Mouse (Mus musculus) myocyte (in vitro differentiated cells): ENCODE measurements around the gene Catip. TPM values are rescaled to one million over a fixed set of nuclear protein-coding genes. Genes with fewer than 3 reads are reported as not detected.

Experiments used
- H3K27me3 ChIP-seq: one replicate; pipeline ENCODE4 v1.6.1; 2011; ENCODE audit not compliant: control insufficient read depth, insufficient read depth, insufficient read length
- H3K36me3 ChIP-seq: one replicate; pipeline ENCODE4 v1.6.1; 2011; ENCODE audit not compliant: control insufficient read depth, insufficient read depth
- H3K4me2 ChIP-seq: one replicate; pipeline ENCODE4 v1.6.1; 2011; ENCODE audit warnings: low read depth, control low read depth
- H3K4me3 ChIP-seq: one replicate; pipeline ENCODE4 v1.5.1; 2011; ENCODE audit warnings: mild to moderate bottlenecking, control low read depth, moderate library complexity
- H3K79me2 ChIP-seq: one replicate; pipeline ENCODE4 v1.6.1; 2011; ENCODE audit not compliant: control insufficient read depth, insufficient read depth
- H3ac ChIP-seq: one replicate; pipeline ENCODE4 v1.6.1; 2011; ENCODE audit not compliant: control insufficient read depth, insufficient read length
- CEBPB ChIP-seq: IDR thresholded peaks from 2 replicates; pipeline ENCODE4 v1.6.1; 2011; ENCODE audit warnings: mild to moderate bottlenecking, moderate library complexity; ENCODE audit not compliant: poor library complexity, insufficient read depth, severe bottlenecking
- E2F4 ChIP-seq: IDR thresholded peaks from one replicate; pipeline ENCODE4 v1.6.1; 2011; ENCODE audit warnings: mild to moderate bottlenecking, control low read depth, moderate library complexity; ENCODE audit not compliant: insufficient read depth
- MAX ChIP-seq: IDR thresholded peaks from one replicate; pipeline ENCODE4 v1.6.1; 2011; ENCODE audit warnings: low read depth, mild to moderate bottlenecking, control low read depth
- MYOD1 ChIP-seq, 3 experiments: IDR thresholded peaks; one replicate each; pipeline ENCODE4 v1.6.1; 2011; ENCODE audit warnings: control low read depth in 2 of 3, low read depth in 2 of 3, mild to moderate bottlenecking in 2 of 3, moderate library complexity in 1 of 3; ENCODE audit not compliant: insufficient read length in 2 of 3, control insufficient read depth in 1 of 3
- MYOG ChIP-seq, 3 experiments: IDR thresholded peaks; one replicate each; pipeline ENCODE4 v1.6.1; 2011; ENCODE audit warnings: control low read depth in 2 of 3, low read depth in 2 of 3, mild to moderate bottlenecking in 2 of 3; ENCODE audit not compliant: insufficient read length in 2 of 3, control insufficient read depth in 1 of 3, insufficient read depth in 1 of 3
- POLR2A ChIP-seq: IDR thresholded peaks from one replicate; pipeline ENCODE4 v1.6.1; 2011; ENCODE audit warnings: low read depth, mild to moderate bottlenecking, control low read depth, moderate library complexity; ENCODE audit not compliant: insufficient read length
- POLR2AphosphoS2 ChIP-seq: IDR thresholded peaks from one replicate; pipeline ENCODE4 v1.6.1; 2011; ENCODE audit warnings: low read depth, control low read depth; ENCODE audit not compliant: insufficient read length
- REST ChIP-seq: IDR thresholded peaks from one replicate; pipeline ENCODE4 v1.6.1; 2011; ENCODE audit warnings: mild to moderate bottlenecking, control low read depth, moderate library complexity; ENCODE audit not compliant: insufficient read depth, insufficient read length
- SRF ChIP-seq: IDR thresholded peaks from one replicate; pipeline ENCODE4 v1.6.1; 2011; ENCODE audit warnings: low read depth; ENCODE audit not compliant: control insufficient read depth, insufficient read length
- TCF12 ChIP-seq: IDR thresholded peaks from one replicate; pipeline ENCODE4 v1.6.1; 2011; ENCODE audit warnings: mild to moderate bottlenecking, control low read depth; ENCODE audit not compliant: poor library complexity, insufficient read depth, severe bottlenecking
- TCF3 ChIP-seq: IDR thresholded peaks from one replicate; pipeline ENCODE4 v1.6.1; 2011; ENCODE audit warnings: low read depth, control low read depth; ENCODE audit not compliant: insufficient read length
- USF1 ChIP-seq: IDR thresholded peaks from one replicate; pipeline ENCODE4 v1.6.1; 2011; ENCODE audit warnings: low read depth, mild to moderate bottlenecking, control low read depth, moderate library complexity
- polyA plus RNA-seq: library from polyadenylated mRNA; unstranded; fragments of >200 nt; fragmentation: generic; extraction: Trizol; gene quantifications from one replicate; pipeline ENCODE4 v1.2.1, GENCODE M21; 2012; ENCODE audit warnings: missing spikeins

Catip gene
- polyA plus RNA-seq, 1 experiment, result 0.10 TPM

DNA sequence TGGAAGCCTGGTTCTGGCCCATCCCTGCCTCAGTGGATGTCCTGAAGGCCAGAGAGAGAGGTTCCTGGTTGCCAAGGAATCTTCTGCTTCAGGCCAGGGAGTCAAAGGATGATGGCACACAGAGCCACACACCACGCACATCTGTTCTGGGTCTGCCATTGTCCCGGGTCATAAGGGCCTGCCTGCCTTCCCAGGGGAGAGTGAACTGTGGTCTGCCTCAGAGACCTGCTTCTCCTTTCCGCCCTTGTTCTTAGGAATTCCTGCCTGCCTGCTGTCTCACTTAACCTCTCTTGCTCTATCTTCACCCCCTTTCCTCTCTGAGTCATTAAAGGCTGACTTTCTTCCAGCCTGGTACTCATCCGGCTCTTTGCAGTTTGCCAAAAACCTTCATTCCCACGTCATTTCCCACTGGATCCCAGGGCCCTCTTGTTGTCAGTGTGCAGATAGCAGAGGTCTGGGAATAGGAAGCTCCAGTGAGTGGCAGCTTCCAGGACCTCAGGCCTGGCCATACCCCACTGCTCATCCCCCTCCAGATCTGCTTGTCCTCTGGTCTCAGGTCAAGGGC is 9.3 kb upstream of the Catip start:
- Histone ChIP-seq H3K79me2 (no peaks in the 10 kb centered on the region), H3K4me2 (no peak overlapping the region), H3K27me3 (no peaks in the 10 kb centered on the region), H3ac (no peak overlapping the region), H3K36me3 (no peaks in the 10 kb centered on the region), H3K4me3 (no peak overlapping the region)
- TF ChIP-seq MYOD1 (IDR thresholded peaks at IDR 0.05; ENCODE audit: control insufficient read depth in 1 of 3, insufficient read length in 2 of 3, low read depth in 2 of 3) (no peak), MAX (no peak), REST (no peak), SRF (no peak), USF1 (no peak), POLR2A (no peak), POLR2AphosphoS2 (no peak), MYOG (IDR thresholded peaks at IDR 0.05; ENCODE audit: control insufficient read depth in 1 of 3, insufficient read depth in 1 of 3, insufficient read length in 2 of 3, low read depth in 2 of 3) (no peak), TCF3 (no peak), E2F4 (no peak), CEBPB (no peak), TCF12 (no peak)

DNA sequence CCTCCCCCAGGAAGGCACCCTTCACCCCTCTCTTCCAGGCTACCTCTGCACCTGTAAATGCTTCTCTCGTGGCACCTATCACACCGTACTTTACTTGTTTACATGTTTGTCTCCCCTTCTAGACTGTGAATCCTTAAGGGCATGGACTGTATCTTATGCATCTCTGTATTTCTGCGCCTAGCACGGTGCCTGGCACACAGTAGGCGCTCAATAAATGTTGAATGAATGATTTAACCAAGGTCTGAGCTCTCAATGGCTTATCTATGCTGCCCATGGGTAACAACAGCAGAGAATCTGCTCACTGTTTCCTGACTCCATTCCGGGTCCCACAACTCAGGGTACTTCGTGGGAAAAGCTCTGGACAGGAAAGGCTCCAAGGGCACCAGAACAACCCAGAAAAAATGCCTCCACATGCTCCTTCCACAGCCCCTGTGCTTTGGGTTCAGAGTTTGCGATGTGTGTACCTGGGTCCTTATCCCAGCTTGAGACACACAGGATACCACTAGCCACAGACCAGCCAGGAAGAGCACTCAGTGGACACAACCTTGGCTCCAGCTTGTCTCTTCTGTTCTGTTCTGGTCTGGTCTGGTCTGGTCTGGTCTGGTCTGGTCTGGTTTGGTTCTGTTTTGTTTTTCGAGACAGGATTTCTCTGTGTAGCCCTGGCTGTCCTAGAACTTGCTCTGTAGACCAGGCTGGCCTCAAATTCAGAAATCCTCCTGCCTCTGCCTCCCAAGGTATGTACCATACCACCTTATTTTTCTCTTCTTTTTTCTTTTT is 8.3 kb upstream of the Catip start:
- no peak for TF ChIP-seq SRF
- TF ChIP-seq MYOG (IDR thresholded peaks at IDR 0.05; ENCODE audit: control insufficient read depth in 1 of 3, insufficient read depth in 1 of 3, insufficient read length in 2 of 3, low read depth in 2 of 3), result no peak
- no peak for TF ChIP-seq POLR2A
- no peak for TF ChIP-seq USF1
- no peak for TF ChIP-seq REST
- TF ChIP-seq MAX, result no peak
- TF ChIP-seq POLR2AphosphoS2, result no peak
- TF ChIP-seq TCF12, result no peak
- TF ChIP-seq TCF3, result no peak
- no peak for TF ChIP-seq E2F4
- TF ChIP-seq CEBPB, result no peak
- no peak for TF ChIP-seq MYOD1 (IDR thresholded peaks at IDR 0.05; ENCODE audit: control insufficient read depth in 1 of 3, insufficient read length in 2 of 3, low read depth in 2 of 3)
- Histone ChIP-seq H3K4me2 (no peak overlapping the region), H3K27me3 (no peaks in the 10 kb centered on the region), H3K4me3 (no peak overlapping the region), H3K36me3 (no peaks in the 10 kb centered on the region), H3K79me2 (no peaks in the 10 kb centered on the region), H3ac (no peak overlapping the region)

DNA sequence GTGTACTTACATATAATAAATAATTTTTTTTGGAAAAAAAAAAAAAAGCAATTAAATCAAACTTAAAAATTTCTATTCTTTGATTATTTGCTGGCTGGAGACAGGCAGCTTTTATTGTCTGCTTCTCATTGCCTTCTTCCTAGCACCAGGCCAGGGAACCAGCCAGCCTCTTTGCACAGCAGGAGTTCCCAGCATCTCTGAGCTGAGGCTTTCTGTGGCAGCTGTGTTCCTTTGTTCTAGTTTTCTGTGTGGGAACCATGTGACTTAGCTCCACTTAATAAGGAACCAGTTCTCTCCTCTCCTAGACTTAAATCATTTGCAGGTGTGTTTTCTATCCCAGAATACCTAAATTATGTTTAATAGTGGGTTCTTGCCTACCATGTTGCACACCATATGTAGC is 4.4 kb upstream of the Catip start:
- TF ChIP-seq POLR2AphosphoS2 (no peak), MAX (no peak)
- H3K36me3 ChIP-seq, result no peaks in the 10 kb centered on the region
- H3K4me3 ChIP-seq, result no peak overlapping the region
- no peaks in the 10 kb centered on the region for H3K27me3 ChIP-seq
- H3K79me2 ChIP-seq, result no peaks in the 10 kb centered on the region
- H3K4me2 ChIP-seq, result no peak overlapping the region
- H3ac ChIP-seq, result no peak overlapping the region

- Histone ChIP-seq H3K27me3 (no peaks in the 10 kb centered on the region), H3K79me2 (no peaks in the 10 kb centered on the region), H3K36me3 (no peaks in the 10 kb centered on the region), H3K4me3 (no peak overlapping the region), H3K4me2 (no peak overlapping the region), H3ac (no peak overlapping the region)
- TF ChIP-seq USF1 (no peak), POLR2A (no peak), POLR2AphosphoS2 (no peak), TCF3 (no peak), MYOD1 (IDR thresholded peaks at IDR 0.05; ENCODE audit: control insufficient read depth in 1 of 3, insufficient read length in 2 of 3, low read depth in 2 of 3) (no peak), MAX (no peak), REST (no peak), CEBPB (no peak), MYOG (IDR thresholded peaks at IDR 0.05; ENCODE audit: control insufficient read depth in 1 of 3, insufficient read depth in 1 of 3, insufficient read length in 2 of 3, low read depth in 2 of 3) (no peak), SRF (no peak), E2F4 (no peak), TCF12 (no peak)
Measured at GRCm38 (mm10) chr1:74359952-74360517, 1.9 kb upstream of the Catip start.
